In genomic region chr2:180788843-180789242, GRCm38 (mm10) we compare ENCODE assay signal across 13 mouse cellular contexts. TPM values are rescaled to one million over a fixed set of nuclear protein-coding genes. Genes with fewer than 3 reads are reported as not detected.
DNase-seq lines count a peak whose midpoint lies in the region; ATAC-seq and TF ChIP-seq lines count a peak whose summit lies in the region.
"Had no signal": no experiment of that assay in that cellular context is flagged by ENCODE, and none has a peak within 500 bp of the region (broad histone marks: within the 10 kb centered on the region; RNA-seq: fewer than 3 reads in every experiment).

No protein-coding gene starts in this region.

- H3K9ac ChIP-seq in hindbrain, embryonic 13.5 days = peak overlapping the region; percentile 63; the same call in 1 of the 2 replicates
- peak overlapping the region; percentile 45; the same call in 1 of the 2 replicates for H3K9ac ChIP-seq in hindbrain, embryonic 16.5 days (ENCODE audit: low read depth, low read length)
- no peak overlapping the region for H3K9ac ChIP-seq in liver, embryonic 11.5 days (ENCODE audit: low read depth, low read length)
- H3K9ac ChIP-seq: embryonic facial prominence, embryonic 12.5 days; limb, embryonic 12.5 days had no signal

- in situ Hi-C loops in Patski (cut with MboI; ENCODE audit: low pct_unique_long_range_greater_than_20kb) = loop anchor here (25.0 kb wide), 1 partner anchor 98 kb away; no protein-coding TSS in a partner anchor

- 0 out of 2 replicates have a peak overlapping the region, but pooled peaks have one; percentile 15 for H3K4me2 ChIP-seq in hindbrain, embryonic 13.5 days
- H3K4me2 ChIP-seq in hindbrain, embryonic 16.5 days (ENCODE audit: low read length) = peak overlapping the region; percentile 20; the same call in 1 of the 2 replicates
- no peak overlapping the region for H3K4me2 ChIP-seq in liver, embryonic 11.5 days
- H3K4me2 ChIP-seq: embryonic facial prominence, embryonic 12.5 days; limb, embryonic 12.5 days had no signal

- POLR2A ChIA-PET in Patski (lab: Charles Lee) = no interaction called here

- 12% methylated on average over 7 of the region's 7 CpGs for WGBS in hindbrain, embryonic 13.5 days
- WGBS in hindbrain, embryonic 10.5 days = 17% methylated on average over 7 of the region's 7 CpGs
- 1% methylated on average over 5 of the region's 7 CpGs for WGBS in hindbrain, embryonic 16.5 days
- WGBS in liver, embryonic 11.5 days = 16% methylated on average over 6 of the region's 7 CpGs

- peaks cover 19% of the 10 kb centered on the region for H3K4me1 ChIP-seq in hindbrain, embryonic 13.5 days (replicated peaks)
- H3K4me1 ChIP-seq in hindbrain, embryonic 10.5 days (replicated peaks) = peaks cover 15% of the 10 kb centered on the region
- H3K4me1 ChIP-seq in hindbrain, embryonic 16.5 days (ENCODE audit: control insufficient read depth, insufficient read depth, low read depth, low read length) = peaks cover 11% of the 10 kb centered on the region
- H3K4me1 ChIP-seq in liver, embryonic 11.5 days (replicated peaks; ENCODE audit: control insufficient read depth, insufficient read depth, low read length) = no peaks in the 10 kb centered on the region
- H3K4me1 ChIP-seq: limb, embryonic 12.5 days had no signal

- DNase-seq in hindbrain, embryonic 10.5 days (ENCODE audit: low spot score) = no peak
- peak; percentile 50 for DNase-seq in Patski (ENCODE audit: low read depth, low spot score)
- DNase-seq in cerebellum, adult 18-20 months = peak; percentile 72 to 74
- DNase-seq in liver, embryonic 11.5 days (ENCODE audit: low spot score) = no peak
- DNase-seq in adrenal gland, adult 8-10 months = no peak
- DNase-seq: thymus, postnatal 4 days had no signal

- peaks cover 13% of the 10 kb centered on the region for H3K27me3 ChIP-seq in hindbrain, embryonic 13.5 days
- peaks cover 23% of the 10 kb centered on the region for H3K27me3 ChIP-seq in hindbrain, embryonic 10.5 days (ENCODE audit: insufficient read depth, poor library complexity, severe bottlenecking)
- peaks cover 3% of the 10 kb centered on the region for H3K27me3 ChIP-seq in Patski
- H3K27me3 ChIP-seq in hindbrain, embryonic 16.5 days (replicated peaks; ENCODE audit: control insufficient read depth, insufficient read depth, low read length) = no peaks in the 10 kb centered on the region
- H3K27me3 ChIP-seq in liver, embryonic 11.5 days (replicated peaks; ENCODE audit: control insufficient read depth, insufficient read depth, low read length) = peaks cover 10% of the 10 kb centered on the region

- no peaks in the 10 kb centered on the region for H3K9me3 ChIP-seq in hindbrain, embryonic 13.5 days
- no peaks in the 10 kb centered on the region for H3K9me3 ChIP-seq in hindbrain, embryonic 10.5 days
- H3K9me3 ChIP-seq in hindbrain, embryonic 16.5 days (ENCODE audit: control insufficient read depth, low read length) = no peaks in the 10 kb centered on the region
- H3K9me3 ChIP-seq in liver, embryonic 11.5 days (ENCODE audit: control insufficient read depth, low read length) = no peaks in the 10 kb centered on the region
- H3K9me3 ChIP-seq: embryonic facial prominence, embryonic 12.5 days; limb, embryonic 12.5 days had no signal

- peak overlapping the region; percentile 60 for H3K27ac ChIP-seq in hindbrain, embryonic 13.5 days
- no peak overlapping the region for H3K27ac ChIP-seq in hindbrain, embryonic 10.5 days
- H3K27ac ChIP-seq in hindbrain, embryonic 16.5 days (ENCODE audit: low read depth, low read length) = 0 out of 2 replicates have a peak overlapping the region, but pooled peaks have one; percentile 4
- no peak overlapping the region for H3K27ac ChIP-seq in liver, embryonic 11.5 days (ENCODE audit: low read depth, low read length)
- H3K27ac ChIP-seq: embryonic facial prominence, embryonic 12.5 days; limb, embryonic 12.5 days had no signal

- CTCF ChIA-PET in Patski (lab: Charles Lee) = interaction anchor here (1.0 to 1.7 kb wide), 2 partner anchors 9 to 175 kb away, joined by 3 to 4 read pairs; no protein-coding TSS in a partner anchor

- no peak overlapping the region for H3K4me3 ChIP-seq in hindbrain, embryonic 13.5 days
- H3K4me3 ChIP-seq in hindbrain, embryonic 10.5 days = no peak overlapping the region
- no peak overlapping the region for H3K4me3 ChIP-seq in hindbrain, embryonic 16.5 days (ENCODE audit: low read length)
- no peak overlapping the region for H3K4me3 ChIP-seq in liver, embryonic 11.5 days (ENCODE audit: low read depth, low read length)
- H3K4me3 ChIP-seq: embryonic facial prominence, embryonic 12.5 days; limb, embryonic 12.5 days had no signal

- TF ChIP-seq CTCF in Patski (IDR thresholded peaks at IDR 0.05) = no peak

- no peaks in the 10 kb centered on the region for H3K36me3 ChIP-seq in hindbrain, embryonic 13.5 days
- H3K36me3 ChIP-seq in hindbrain, embryonic 10.5 days = no peaks in the 10 kb centered on the region
- no peaks in the 10 kb centered on the region for H3K36me3 ChIP-seq in hindbrain, embryonic 16.5 days (ENCODE audit: control insufficient read depth, insufficient read depth, low read length)
- no peaks in the 10 kb centered on the region for H3K36me3 ChIP-seq in liver, embryonic 11.5 days (ENCODE audit: control insufficient read depth, insufficient read depth, low read length)
- H3K36me3 ChIP-seq: embryonic facial prominence, embryonic 12.5 days; limb, embryonic 12.5 days had no signal

- peak; percentile 70; the same call in 1 of the 2 replicates for ATAC-seq in hindbrain, embryonic 13.5 days (ENCODE audit: low FRiP score)
- peak; percentile 87 for ATAC-seq in Patski
- peak; percentile 71 for ATAC-seq in hindbrain, embryonic 16.5 days
- ATAC-seq in monocyte, adult 5-6 weeks (replicated peaks; ENCODE audit: insufficient number of reproducible peaks, low FRiP score, low TSS enrichment, poor library complexity, severe bottlenecking) = no peak
- no peak for ATAC-seq in liver, embryonic 11.5 days (replicated peaks; ENCODE audit: low FRiP score)

RNA-seq across cellular contexts. Expression of gene Bhlhe23, which starts 12.1 kb away (rescaled TPM):
- 1.2 and 2.5 TPM in 2 replicates for polyA plus RNA-seq in hindbrain, embryonic 13.5 days (2015; fragmentation: Nextera tagmentation; extraction: Ambion mirVana)
- polyA plus RNA-seq in hindbrain, embryonic 10.5 days (2016; fragmentation: Nextera tagmentation; extraction: Ambion mirVana) = 5.0 and 6.1 TPM in 2 replicates
- not detected for polyA plus RNA-seq in Patski (2021)
- 0.36 and 0.69 TPM in 2 replicates for polyA plus RNA-seq in hindbrain, embryonic 16.5 days (2015; fragmentation: Nextera tagmentation; extraction: Ambion mirVana)
- total RNA-seq in monocyte, adult 5-6 weeks (2017) = not detected in 3 replicates
- polyA plus RNA-seq in liver, embryonic 11.5 days (2014; fragmentation: Nextera tagmentation; extraction: Ambion mirVana) = not detected in 2 replicates
- total RNA-seq in adrenal gland, adult 8-10 months (2022) = not detected
- total RNA-seq: adrenal gland, adult 18-20 months had no signal
- polyA plus RNA-seq: gonadal fat pad, adult 2 months; limb, embryonic 12.5 days had no signal

Comparison
In these comparisons a context has a peak if more than half of its experiments do, and no peak if none do; other contexts are left out.
1. H3K27ac ChIP-seq: peak in hindbrain, embryonic 13.5 days (single experiment) and hindbrain, embryonic 16.5 days (single experiment); none in hindbrain, embryonic 10.5 days (single experiment) and liver, embryonic 11.5 days (single experiment).
2. ATAC-seq: peak in hindbrain, embryonic 13.5 days (single experiment), Patski (single experiment) and hindbrain, embryonic 16.5 days (single experiment); none in monocyte, adult 5-6 weeks (single experiment) and liver, embryonic 11.5 days (single experiment).
3. DNase-seq: peak in Patski (single experiment) and cerebellum, adult 18-20 months (2 of 2); none in hindbrain, embryonic 10.5 days (single experiment), liver, embryonic 11.5 days (single experiment) and adrenal gland, adult 8-10 months (single experiment).